Mouse (Mus musculus): Measurements from ENCODE around the gene Crlf3. TPM values are rescaled to one million over a fixed set of nuclear protein-coding genes. Genes with fewer than 3 reads are reported as not detected.

Crlf3 gene
- polyA plus RNA-seq, 1 experiment from 2014 or later: 99.7 TPM

GRCm38 (mm10) chr11:80086844-80087243 is 6.1 kb upstream of the Crlf3 start:
- DNase-seq (ENCODE audit: low spot score) (peak; percentile 81), ATAC-seq (replicated peaks; ENCODE audit: low FRiP score) (peak; percentile 73)
- no peak overlapping the region for H3K4me3 ChIP-seq (ENCODE audit: low read depth, low read length)
- H3K4me2 ChIP-seq: no peak overlapping the region
- H3K9me3 ChIP-seq (ENCODE audit: control insufficient read depth, low read length): no peaks in the 10 kb centered on the region
- H3K4me1 ChIP-seq (replicated peaks; ENCODE audit: control insufficient read depth, insufficient read depth, low read length): peaks cover 12% of the 10 kb centered on the region
- H3K27me3 ChIP-seq (replicated peaks; ENCODE audit: control insufficient read depth, insufficient read depth, low read length): no peaks in the 10 kb centered on the region
- no peak overlapping the region for H3K27ac ChIP-seq (ENCODE audit: low read depth, low read length)
- 8% methylated on average over 5 of the region's 5 CpGs for WGBS
- H3K36me3 ChIP-seq (ENCODE audit: control insufficient read depth, insufficient read depth, low read length): no peaks in the 10 kb centered on the region
- H3K9ac ChIP-seq (ENCODE audit: low read depth, low read length): no peak overlapping the region

GRCm38 (mm10) chr11:80085356-80086055 is 4.7 kb upstream of the Crlf3 start:
- Histone ChIP-seq H3K4me2 (no peak overlapping the region), H3K4me1 (replicated peaks; ENCODE audit: control insufficient read depth, insufficient read depth, low read length) (peaks cover 15% of the 10 kb centered on the region), H3K27ac (ENCODE audit: low read depth, low read length) (peak overlapping the region; percentile 48; the same call in 1 of the 2 replicates), H3K9ac (ENCODE audit: low read depth, low read length) (no peak overlapping the region; the same call in 1 of the 2 replicates), H3K36me3 (ENCODE audit: control insufficient read depth, insufficient read depth, low read length) (no peaks in the 10 kb centered on the region), H3K27me3 (replicated peaks; ENCODE audit: control insufficient read depth, insufficient read depth, low read length) (no peaks in the 10 kb centered on the region), H3K4me3 (ENCODE audit: low read depth, low read length) (no peak overlapping the region), H3K9me3 (ENCODE audit: control insufficient read depth, low read length) (no peaks in the 10 kb centered on the region)
- ATAC-seq (replicated peaks; ENCODE audit: low FRiP score): no peak
- DNase-seq (ENCODE audit: low spot score): no peak
- 65% methylated on average over 6 of the region's 6 CpGs for WGBS

- ATAC-seq (replicated peaks; ENCODE audit: low FRiP score) (no peak), DNase-seq (ENCODE audit: low spot score) (no peak)
- Histone ChIP-seq H3K4me2 (peak overlapping the region; percentile 72), H3K4me3 (ENCODE audit: low read depth, low read length) (peak overlapping the region; percentile 74), H3K36me3 (ENCODE audit: control insufficient read depth, insufficient read depth, low read length) (peaks cover 8% of the 10 kb centered on the region), H3K4me1 (replicated peaks; ENCODE audit: control insufficient read depth, insufficient read depth, low read length) (peaks cover 24% of the 10 kb centered on the region), H3K9ac (ENCODE audit: low read depth, low read length) (peak overlapping the region; percentile 95; the same call in 1 of the 2 replicates), H3K27ac (ENCODE audit: low read depth, low read length) (peak overlapping the region; percentile 100), H3K9me3 (ENCODE audit: control insufficient read depth, low read length) (no peaks in the 10 kb centered on the region), H3K27me3 (replicated peaks; ENCODE audit: control insufficient read depth, insufficient read depth, low read length) (no peaks in the 10 kb centered on the region)
- 40% methylated on average over 7 of the region's 7 CpGs for WGBS
These were observed 1.1 kb upstream of the Crlf3 start for GRCm38 (mm10) chr11:80081786-80082319.

GRCm38 (mm10) chr11:80080381-80080825 is 388 bp downstream of the Crlf3 start:
- Histone ChIP-seq H3K4me3 (ENCODE audit: low read depth, low read length) (peak overlapping the region; percentile 74), H3K4me1 (replicated peaks; ENCODE audit: control insufficient read depth, insufficient read depth, low read length) (peaks cover 26% of the 10 kb centered on the region), H3K4me2 (peak overlapping the region; percentile 72), H3K36me3 (ENCODE audit: control insufficient read depth, insufficient read depth, low read length) (peaks cover 11% of the 10 kb centered on the region), H3K27me3 (replicated peaks; ENCODE audit: control insufficient read depth, insufficient read depth, low read length) (no peaks in the 10 kb centered on the region), H3K9me3 (ENCODE audit: control insufficient read depth, low read length) (no peaks in the 10 kb centered on the region), H3K27ac (ENCODE audit: low read depth, low read length) (peak overlapping the region; percentile 100), H3K9ac (ENCODE audit: low read depth, low read length) (peak overlapping the region; percentile 95)
- DNase-seq (ENCODE audit: low spot score) (no peak), ATAC-seq (replicated peaks; ENCODE audit: low FRiP score) (peak; percentile 11)
- WGBS: 1% methylated on average over 32 of the region's 32 CpGs

- Histone ChIP-seq H3K9ac (ENCODE audit: low read depth, low read length) (peak overlapping the region; percentile 95), H3K27ac (ENCODE audit: low read depth, low read length) (peak overlapping the region; percentile 100), H3K4me2 (peak overlapping the region; percentile 72), H3K9me3 (ENCODE audit: control insufficient read depth, low read length) (no peaks in the 10 kb centered on the region), H3K4me1 (replicated peaks; ENCODE audit: control insufficient read depth, insufficient read depth, low read length) (peaks cover 25% of the 10 kb centered on the region), H3K4me3 (ENCODE audit: low read depth, low read length) (peak overlapping the region; percentile 74), H3K36me3 (ENCODE audit: control insufficient read depth, insufficient read depth, low read length) (peaks cover 11% of the 10 kb centered on the region), H3K27me3 (replicated peaks; ENCODE audit: control insufficient read depth, insufficient read depth, low read length) (no peaks in the 10 kb centered on the region)
- ATAC-seq (replicated peaks; ENCODE audit: low FRiP score) (peak; percentile 16; the same call in 1 of the 2 replicates), DNase-seq (ENCODE audit: low spot score) (no peak)
- WGBS: 26% methylated on average over 6 of the region's 6 CpGs
These were observed 1.0 kb downstream of the Crlf3 start for GRCm38 (mm10) chr11:80079751-80080150.

GRCm38 (mm10) chr11:80078831-80079230 is 2.0 kb downstream of the Crlf3 start:
- Histone ChIP-seq H3K9me3 (ENCODE audit: control insufficient read depth, low read length) (no peaks in the 10 kb centered on the region), H3K9ac (ENCODE audit: low read depth, low read length) (peak overlapping the region; percentile 43), H3K27me3 (replicated peaks; ENCODE audit: control insufficient read depth, insufficient read depth, low read length) (no peaks in the 10 kb centered on the region), H3K4me3 (ENCODE audit: low read depth, low read length) (peak overlapping the region; percentile 74), H3K36me3 (ENCODE audit: control insufficient read depth, insufficient read depth, low read length) (peaks cover 17% of the 10 kb centered on the region), H3K4me1 (replicated peaks; ENCODE audit: control insufficient read depth, insufficient read depth, low read length) (peaks cover 28% of the 10 kb centered on the region), H3K4me2 (peak overlapping the region; percentile 72), H3K27ac (ENCODE audit: low read depth, low read length) (peak overlapping the region; percentile 34; the same call in 1 of the 2 replicates)
- WGBS: 42% methylated on average over 1 of the region's 1 CpGs
- ATAC-seq (replicated peaks; ENCODE audit: low FRiP score): no peak
- no peak for DNase-seq (ENCODE audit: low spot score)

GRCm38 (mm10) chr11:80077784-80078545 is 2.8 kb downstream of the Crlf3 start:
- H3K9ac ChIP-seq (ENCODE audit: low read depth, low read length): peak overlapping the region; percentile 37
- H3K27me3 ChIP-seq (replicated peaks; ENCODE audit: control insufficient read depth, insufficient read depth, low read length): no peaks in the 10 kb centered on the region
- 68% methylated on average over 13 of the region's 14 CpGs for WGBS
- DNase-seq (ENCODE audit: low spot score): no peak
- 0 out of 2 replicates have a peak overlapping the region, but pooled peaks have one; percentile 13 for H3K27ac ChIP-seq (ENCODE audit: low read depth, low read length)
- peaks cover 32% of the 10 kb centered on the region for H3K4me1 ChIP-seq (replicated peaks; ENCODE audit: control insufficient read depth, insufficient read depth, low read length)
- H3K36me3 ChIP-seq (ENCODE audit: control insufficient read depth, insufficient read depth, low read length): peaks cover 17% of the 10 kb centered on the region
- no peaks in the 10 kb centered on the region for H3K9me3 ChIP-seq (ENCODE audit: control insufficient read depth, low read length)
- H3K4me2 ChIP-seq: peak overlapping the region; percentile 72
- peak overlapping the region; percentile 74 for H3K4me3 ChIP-seq (ENCODE audit: low read depth, low read length)
- no peak for ATAC-seq (replicated peaks; ENCODE audit: low FRiP score)

GRCm38 (mm10) chr11:80075608-80076277 is 5.0 kb downstream of the Crlf3 start:
- H3K36me3 ChIP-seq (ENCODE audit: control insufficient read depth, insufficient read depth, low read length): peaks cover 20% of the 10 kb centered on the region
- no peak overlapping the region for H3K4me3 ChIP-seq (ENCODE audit: low read depth, low read length)
- ATAC-seq (replicated peaks; ENCODE audit: low FRiP score): no peak
- 78% methylated on average over 5 of the region's 5 CpGs for WGBS
- no peak for DNase-seq (ENCODE audit: low spot score)
- H3K4me2 ChIP-seq: no peak overlapping the region; the same call in 1 of the 2 replicates
- H3K27ac ChIP-seq (ENCODE audit: low read depth, low read length): no peak overlapping the region
- H3K9me3 ChIP-seq (ENCODE audit: control insufficient read depth, low read length): no peaks in the 10 kb centered on the region
- H3K27me3 ChIP-seq (replicated peaks; ENCODE audit: control insufficient read depth, insufficient read depth, low read length): no peaks in the 10 kb centered on the region
- no peak overlapping the region for H3K9ac ChIP-seq (ENCODE audit: low read depth, low read length)
- H3K4me1 ChIP-seq (replicated peaks; ENCODE audit: control insufficient read depth, insufficient read depth, low read length): peaks cover 29% of the 10 kb centered on the region
